Mouse (Mus musculus): ENCODE data around the gene Gm20532. TPM values are rescaled to one million over a fixed set of nuclear protein-coding genes. Genes with fewer than 3 reads are reported as not detected.

The Gm20532 gene
- polyA plus RNA-seq, 1 experiment from 2014 or later = not detected

GRCm38 (mm10) chr2:26638572-26638971 lies 52.1 kb downstream of the Gm20532 start:
- H3K9me3 ChIP-seq (ENCODE audit: control insufficient read depth, low read length) = no peaks in the 10 kb centered on the region
- H3K36me3 ChIP-seq (ENCODE audit: control insufficient read depth, insufficient read depth, low read length) = peaks cover 27% of the 10 kb centered on the region
- 75% methylated on average over 5 of the region's 5 CpGs for WGBS

GRCm38 (mm10) chr2:26639083-26639482 lies 52.6 kb downstream of the Gm20532 start:
- WGBS = 14% methylated on average over 8 of the region's 8 CpGs
- ATAC-seq (ENCODE audit: low FRiP score) (0 out of 2 replicates have a peak, but pooled peaks have one; percentile 13), DNase-seq (ENCODE audit: low spot score, missing footprints) (peak; percentile 91)
- Histone ChIP-seq H3K9ac (ENCODE audit: low read length) (peak overlapping the region; percentile 96), H3K36me3 (ENCODE audit: control insufficient read depth, insufficient read depth, low read length) (peaks cover 27% of the 10 kb centered on the region), H3K4me1 (ENCODE audit: control insufficient read depth, insufficient read depth, low read length) (peaks cover 16% of the 10 kb centered on the region), H3K27me3 (ENCODE audit: control insufficient read depth, insufficient read depth, low read length) (no peaks in the 10 kb centered on the region), H3K4me3 (ENCODE audit: low read depth, low read length) (peak overlapping the region; percentile 81), H3K27ac (ENCODE audit: low read depth, low read length) (0 out of 2 replicates have a peak overlapping the region, but pooled peaks have one; percentile 9), H3K9me3 (ENCODE audit: control insufficient read depth, low read length) (no peaks in the 10 kb centered on the region), H3K4me2 (peak overlapping the region; percentile 84)

More at GRCm38 (mm10) chr2:26638572-26638971, 52.1 kb downstream of the Gm20532 start:
- no peak for DNase-seq (ENCODE audit: low spot score, missing footprints)
- ATAC-seq (ENCODE audit: low FRiP score) = no peak
- H3K4me1 ChIP-seq (ENCODE audit: control insufficient read depth, insufficient read depth, low read length) = peaks cover 16% of the 10 kb centered on the region
- H3K27me3 ChIP-seq (ENCODE audit: control insufficient read depth, insufficient read depth, low read length) = no peaks in the 10 kb centered on the region
- peak overlapping the region; percentile 96 for H3K9ac ChIP-seq (ENCODE audit: low read length)
- peak overlapping the region; percentile 84 for H3K4me2 ChIP-seq
- peak overlapping the region; percentile 81 for H3K4me3 ChIP-seq (ENCODE audit: low read depth, low read length)
- H3K27ac ChIP-seq (ENCODE audit: low read depth, low read length) = no peak overlapping the region

GRCm38 (mm10) chr2:26639838-26640830 lies 53.7 kb downstream of the Gm20532 start:
- Histone ChIP-seq H3K9me3 (ENCODE audit: control insufficient read depth, low read length) (no peaks in the 10 kb centered on the region), H3K27ac (ENCODE audit: low read depth, low read length) (peak overlapping the region; percentile 67; the same call in 1 of the 2 replicates), H3K4me2 (peak overlapping the region; percentile 84), H3K36me3 (ENCODE audit: control insufficient read depth, insufficient read depth, low read length) (peaks cover 26% of the 10 kb centered on the region), H3K9ac (ENCODE audit: low read length) (peak overlapping the region; percentile 96), H3K27me3 (ENCODE audit: control insufficient read depth, insufficient read depth, low read length) (no peaks in the 10 kb centered on the region), H3K4me1 (ENCODE audit: control insufficient read depth, insufficient read depth, low read length) (peaks cover 16% of the 10 kb centered on the region), H3K4me3 (ENCODE audit: low read depth, low read length) (peak overlapping the region; percentile 81)
- ATAC-seq (ENCODE audit: low FRiP score) (peak; percentile 87), DNase-seq (ENCODE audit: low spot score, missing footprints) (peak; percentile 100)
- 4% methylated on average over 49 of the region's 49 CpGs for WGBS

- H3K36me3 ChIP-seq (ENCODE audit: control insufficient read depth, insufficient read depth, low read length) = peaks cover 16% of the 10 kb centered on the region; the same call in 1 of the 2 replicates
- no peaks in the 10 kb centered on the region for H3K9me3 ChIP-seq (ENCODE audit: control insufficient read depth, low read length)
- no peaks in the 10 kb centered on the region for H3K27me3 ChIP-seq (ENCODE audit: control insufficient read depth, insufficient read depth, low read length)
- DNase-seq (ENCODE audit: low spot score, missing footprints) = no peak
- H3K9ac ChIP-seq (ENCODE audit: low read length) = no peak overlapping the region; the same call in 1 of the 2 replicates
- WGBS = 85% methylated on average over 7 of the region's 7 CpGs
- H3K4me2 ChIP-seq = no peak overlapping the region
- no peak for ATAC-seq (ENCODE audit: low FRiP score)
- H3K27ac ChIP-seq (ENCODE audit: low read depth, low read length) = no peak overlapping the region
- H3K4me3 ChIP-seq (ENCODE audit: low read depth, low read length) = no peak overlapping the region
- peaks cover 16% of the 10 kb centered on the region for H3K4me1 ChIP-seq (ENCODE audit: control insufficient read depth, insufficient read depth, low read length)
These were observed 54.7 kb downstream of the Gm20532 start for GRCm38 (mm10) chr2:26641006-26641647.

GRCm38 (mm10) chr2:26643942-26644341 lies 57.5 kb downstream of the Gm20532 start:
- Histone ChIP-seq H3K4me2 (no peak overlapping the region), H3K9me3 (ENCODE audit: control insufficient read depth, low read length) (no peaks in the 10 kb centered on the region), H3K27ac (ENCODE audit: low read depth, low read length) (no peak overlapping the region), H3K4me3 (ENCODE audit: low read depth, low read length) (no peak overlapping the region), H3K4me1 (ENCODE audit: control insufficient read depth, insufficient read depth, low read length) (peaks cover 4% of the 10 kb centered on the region), H3K36me3 (ENCODE audit: control insufficient read depth, insufficient read depth, low read length) (no peaks in the 10 kb centered on the region), H3K27me3 (ENCODE audit: control insufficient read depth, insufficient read depth, low read length) (no peaks in the 10 kb centered on the region), H3K9ac (ENCODE audit: low read length) (no peak overlapping the region)
- DNase-seq (ENCODE audit: low spot score, missing footprints) (peak; percentile 92), ATAC-seq (ENCODE audit: low FRiP score) (no peak)
- WGBS = 64% methylated on average over 2 of the region's 2 CpGs

- H3K4me2 ChIP-seq = no peak overlapping the region
- H3K4me3 ChIP-seq (ENCODE audit: low read depth, low read length) = no peak overlapping the region
- WGBS = 20% methylated on average over 3 of the region's 3 CpGs
- no peaks in the 10 kb centered on the region for H3K27me3 ChIP-seq (ENCODE audit: control insufficient read depth, insufficient read depth, low read length)
- no peak overlapping the region for H3K27ac ChIP-seq (ENCODE audit: low read depth, low read length)
- no peaks in the 10 kb centered on the region for H3K4me1 ChIP-seq (ENCODE audit: control insufficient read depth, insufficient read depth, low read length)
- peak; percentile 98 for DNase-seq (ENCODE audit: low spot score, missing footprints)
- peak; percentile 96 for ATAC-seq (ENCODE audit: low FRiP score)
- H3K9ac ChIP-seq (ENCODE audit: low read length) = no peak overlapping the region
- H3K36me3 ChIP-seq (ENCODE audit: control insufficient read depth, insufficient read depth, low read length) = no peaks in the 10 kb centered on the region
- H3K9me3 ChIP-seq (ENCODE audit: control insufficient read depth, low read length) = no peaks in the 10 kb centered on the region
These were observed 60.3 kb downstream of the Gm20532 start for GRCm38 (mm10) chr2:26646643-26647293.

- H3K27me3 ChIP-seq (ENCODE audit: control insufficient read depth, insufficient read depth, low read length) = no peaks in the 10 kb centered on the region
- DNase-seq (ENCODE audit: low spot score, missing footprints) = no peak
- no peak overlapping the region for H3K9ac ChIP-seq (ENCODE audit: low read length)
- H3K4me3 ChIP-seq (ENCODE audit: low read depth, low read length) = no peak overlapping the region
- no peaks in the 10 kb centered on the region for H3K9me3 ChIP-seq (ENCODE audit: control insufficient read depth, low read length)
- WGBS = 64% methylated on average over 1 of the region's 1 CpGs
- H3K27ac ChIP-seq (ENCODE audit: low read depth, low read length) = no peak overlapping the region
- no peaks in the 10 kb centered on the region for H3K36me3 ChIP-seq (ENCODE audit: control insufficient read depth, insufficient read depth, low read length)
- no peaks in the 10 kb centered on the region for H3K4me1 ChIP-seq (ENCODE audit: control insufficient read depth, insufficient read depth, low read length)
- H3K4me2 ChIP-seq = no peak overlapping the region
- no peak for ATAC-seq (ENCODE audit: low FRiP score)
These were observed 68.2 kb downstream of the Gm20532 start for GRCm38 (mm10) chr2:26654687-26655086.

- Histone ChIP-seq H3K9me3 (ENCODE audit: control insufficient read depth, low read length) (no peaks in the 10 kb centered on the region), H3K36me3 (ENCODE audit: control insufficient read depth, insufficient read depth, low read length) (no peaks in the 10 kb centered on the region), H3K4me1 (ENCODE audit: control insufficient read depth, insufficient read depth, low read length) (no peaks in the 10 kb centered on the region), H3K27ac (ENCODE audit: low read depth, low read length) (no peak overlapping the region), H3K4me3 (ENCODE audit: low read depth, low read length) (no peak overlapping the region), H3K27me3 (ENCODE audit: control insufficient read depth, insufficient read depth, low read length) (no peaks in the 10 kb centered on the region), H3K4me2 (no peak overlapping the region), H3K9ac (ENCODE audit: low read length) (no peak overlapping the region)
- DNase-seq (ENCODE audit: low spot score, missing footprints) (no peak), ATAC-seq (ENCODE audit: low FRiP score) (no peak)
- 90% methylated on average over 2 of the region's 2 CpGs for WGBS
These were observed 71.0 kb downstream of the Gm20532 start for GRCm38 (mm10) chr2:26657426-26657825.

All from midbrain, embryonic 11.5 days (tissue).